Mouse (Mus musculus) cerebellum, adult 11-12 months (tissue): Measurements from ENCODE around the gene Gzmn.
"Not testable (repeated sequence)": the region's sequence is repeated elsewhere in the genome, so short reads cannot be mapped to it uniquely, and the experiment has no call there.

Source experiments
- DNase-seq: peaks from one replicate; pipeline ENCODE4 v3.0.0; 2022

Gene Gzmn

GRCm38 (mm10) chr14:56174499-56174898 lies at the start of gene Gzmn:
Gene Gzmn, minus strand, starts transcription at chr14:56174599.
- no peak for DNase-seq

GRCm38 (mm10) chr14:56211317-56211716 lies 36.9 kb upstream of the Gzmn start, which contains the start of gene Gzmf:
Gene Gzmf, minus strand, starts transcription at chr14:56211417.
- DNase-seq = no peak

DNA sequence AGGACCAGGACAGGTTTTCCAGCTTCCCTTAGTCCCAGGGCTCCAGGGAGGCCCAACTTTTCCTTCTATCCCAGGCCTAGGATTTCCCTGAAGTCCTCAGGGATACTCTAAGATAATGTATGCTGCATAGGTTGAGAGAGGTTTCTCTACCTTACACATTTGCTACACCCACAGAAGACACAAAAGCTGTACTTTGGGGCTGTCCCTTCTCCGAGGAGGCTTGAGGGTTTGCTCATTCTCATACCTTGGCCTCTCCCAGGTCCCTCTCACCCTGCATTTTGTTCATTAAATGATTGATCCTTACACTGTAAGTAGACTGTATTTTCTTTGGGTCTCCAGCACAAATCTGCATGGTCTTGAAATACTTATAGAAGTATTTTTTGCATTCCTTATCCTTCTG lies 31.2 kb upstream of the Gzmn start:
- DNase-seq = no peak

DNA sequence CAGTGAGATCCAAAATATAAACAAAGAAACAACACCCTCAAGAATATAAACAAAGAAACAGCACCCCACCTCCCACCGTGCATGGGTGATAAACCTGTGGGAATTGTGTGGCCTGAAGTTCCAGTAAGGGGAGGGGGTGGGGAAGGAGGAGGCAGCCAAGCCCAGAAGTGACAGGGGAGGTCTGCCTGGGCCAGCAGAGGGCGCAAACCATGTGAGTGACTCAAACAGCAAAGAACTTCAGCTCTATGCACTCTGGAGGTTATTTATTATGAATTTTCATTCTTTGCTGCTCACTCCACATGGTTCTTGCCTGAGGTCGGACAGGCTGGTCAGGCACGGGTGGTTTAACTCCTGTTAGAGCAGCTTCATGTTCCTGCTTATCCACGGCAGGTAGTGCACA lies 30.6 kb upstream of the Gzmn start:
- DNase-seq = not testable (repeated sequence)

- peak; percentile 18 for DNase-seq
Measured at GRCm38 (mm10) chr14:56203975-56204374, 29.6 kb upstream of the Gzmn start.

GRCm38 (mm10) chr14:56186946-56187345 lies 12.5 kb upstream of the Gzmn start:
- DNase-seq = no peak

- no peak for DNase-seq
Measured at GRCm38 (mm10) chr14:56186521-56186920, 12.1 kb upstream of the Gzmn start.

DNA sequence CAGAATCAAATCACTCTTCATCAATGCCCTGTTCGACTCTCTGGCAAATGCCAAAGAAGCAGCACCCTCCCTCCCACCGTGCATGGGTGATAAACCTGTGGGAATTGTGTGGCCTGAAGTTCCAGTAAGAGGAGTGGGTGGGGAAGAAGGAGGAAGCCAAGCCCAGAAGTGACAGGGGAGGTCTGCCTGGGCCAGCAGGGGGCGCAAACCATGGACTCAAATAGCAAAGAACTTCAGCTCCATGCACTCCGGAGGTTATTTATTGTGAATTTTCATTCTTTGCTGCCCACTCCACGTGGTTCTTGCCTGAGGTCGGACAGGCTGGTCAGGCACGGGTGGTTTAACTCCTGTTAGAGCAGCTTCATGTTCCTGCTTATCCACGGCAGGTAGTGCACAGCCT lies 3.3 kb upstream of the Gzmn start:
- not testable (repeated sequence) for DNase-seq

GRCm38 (mm10) chr14:56173396-56173795 lies 1.0 kb downstream of the Gzmn start:
- DNase-seq = peak; percentile 51

- DNase-seq = no peak
Measured at GRCm38 (mm10) chr14:56172744-56173143, 1.7 kb downstream of the Gzmn start.

DNA sequence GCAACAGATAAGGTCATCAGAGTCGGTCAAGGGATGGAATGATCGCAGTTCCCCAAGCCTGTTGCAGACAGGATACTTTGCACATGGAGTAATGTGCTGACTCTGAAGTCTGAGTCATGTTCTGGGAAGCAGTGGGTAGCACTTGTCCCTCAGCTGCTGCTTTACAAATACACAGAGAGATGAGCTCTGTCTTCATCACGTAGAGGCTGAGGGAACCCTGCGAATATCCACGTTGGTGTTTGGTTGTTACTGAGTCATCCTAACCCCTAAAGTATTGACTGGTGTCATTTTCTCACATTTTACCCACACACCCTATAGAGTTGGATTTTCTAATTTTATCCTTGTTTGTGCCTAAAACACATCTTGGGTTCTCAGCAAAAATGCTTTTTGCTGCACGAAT lies 6.4 kb downstream of the Gzmn start:
- DNase-seq = no peak

DNA sequence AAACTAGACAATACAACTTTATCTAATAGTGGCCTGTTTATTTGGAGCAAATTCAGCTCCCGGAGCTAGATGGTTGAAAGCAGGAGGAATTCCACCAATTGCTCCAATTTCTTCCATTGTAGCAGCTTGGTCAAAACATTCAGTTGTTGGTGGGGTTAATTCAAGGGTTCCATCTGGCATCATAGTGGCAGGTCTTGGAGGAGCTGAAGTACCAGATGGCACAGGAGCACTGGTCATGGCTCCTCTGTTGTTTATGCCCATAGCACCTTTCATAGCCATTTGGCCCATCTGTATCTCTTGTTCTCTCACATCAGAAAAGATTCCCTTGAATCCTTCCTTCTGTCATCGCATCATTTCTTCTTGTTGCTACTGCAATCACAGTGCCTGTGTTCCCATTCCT lies 12.3 kb downstream of the Gzmn start:
- DNase-seq = peak; percentile 77

- not testable (repeated sequence) for DNase-seq
Measured at GRCm38 (mm10) chr14:56159479-56159878, 14.9 kb downstream of the Gzmn start, which contains the start of gene Gzmg. Gene Gzmg, minus strand, starts transcription at chr14:56159579.

DNA sequence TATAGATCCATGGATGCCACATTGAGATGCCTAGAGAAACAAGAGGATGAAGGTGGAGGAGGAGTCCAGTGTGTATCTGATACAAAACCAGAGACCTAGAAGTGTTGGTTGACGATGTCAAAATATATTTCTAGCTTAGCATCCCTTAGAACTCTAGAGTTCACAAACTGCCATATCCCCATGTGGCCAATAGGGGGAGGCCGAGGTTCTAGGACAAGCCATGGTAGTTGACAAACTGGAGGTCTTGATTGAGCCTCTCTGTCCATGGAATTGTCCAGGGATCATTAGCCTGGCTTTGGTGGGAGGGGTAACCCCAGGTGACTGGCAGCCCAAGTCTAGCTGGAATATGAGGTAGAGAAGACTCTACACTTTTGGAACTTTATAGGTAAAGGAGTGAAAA lies 19.1 kb downstream of the Gzmn start:
- no peak for DNase-seq

DNA sequence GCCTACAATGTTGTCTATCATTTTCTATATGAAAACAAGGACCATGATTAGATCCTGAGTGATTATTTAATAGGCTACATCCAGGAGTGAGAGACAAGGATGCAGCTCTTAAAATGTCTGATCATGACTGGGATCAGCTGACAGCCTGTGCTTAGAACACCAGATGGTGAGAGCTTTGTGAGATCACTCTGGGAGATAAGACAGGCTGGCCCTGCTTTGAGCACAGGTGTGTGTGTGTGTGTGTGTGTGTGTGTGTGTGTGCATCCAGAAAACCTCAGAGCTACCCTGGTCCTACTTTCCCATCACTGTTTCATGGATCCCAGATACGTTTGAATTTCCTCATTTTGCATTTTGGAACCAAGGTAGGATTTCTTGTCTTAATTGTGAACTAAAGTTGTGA lies 40.7 kb downstream of the Gzmn start:
- peak; percentile 9 for DNase-seq

DNA sequence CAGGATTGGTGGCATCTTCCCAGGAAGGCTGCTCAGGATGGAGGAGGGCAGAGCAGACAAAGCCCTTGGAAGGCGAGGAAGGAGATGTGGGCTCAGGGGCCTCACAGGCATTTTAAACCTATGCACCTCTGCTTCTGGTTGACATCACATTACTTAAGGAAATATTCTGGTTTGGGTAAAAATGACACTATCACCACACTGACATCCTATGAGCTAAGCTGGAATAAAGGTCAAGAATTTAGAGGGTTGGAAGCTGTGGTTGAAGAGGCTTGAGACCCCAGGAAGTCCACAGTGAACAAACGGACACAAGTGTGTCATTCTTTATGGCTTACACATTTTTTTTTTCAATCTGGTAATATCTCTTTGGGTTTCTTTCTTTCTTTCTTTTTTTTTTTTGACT lies 41.9 kb downstream of the Gzmn start, which contains the start of gene Gzmd:
Gzmd (minus strand) TSS at position 101 of the 400 bp plus-strand sequence.
- not testable (repeated sequence) for DNase-seq

GRCm38 (mm10) chr14:56128341-56128740 lies 46.1 kb downstream of the Gzmn start:
- DNase-seq = no peak

DNA sequence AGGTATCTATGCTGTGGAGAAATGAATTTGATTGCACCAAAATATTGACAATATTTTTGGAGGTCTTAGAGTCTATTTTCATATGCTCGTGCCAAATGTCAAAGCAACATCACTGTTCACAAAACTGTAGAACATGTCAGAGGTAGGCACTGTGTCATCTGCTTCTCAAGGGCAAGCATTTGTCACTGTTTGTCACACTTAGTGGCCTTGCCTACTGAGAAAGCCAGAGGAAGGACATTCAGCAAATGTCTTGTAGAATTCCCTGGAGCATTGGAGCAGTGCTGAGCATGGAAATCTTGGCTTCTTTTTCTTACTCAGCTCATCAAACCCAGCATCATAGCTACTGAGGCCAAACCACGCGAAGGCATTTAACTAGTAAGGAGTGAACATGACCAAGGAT lies 50.9 kb downstream of the Gzmn start:
- no peak for DNase-seq

GRCm38 (mm10) chr14:56120525-56120924 lies 53.9 kb downstream of the Gzmn start, which contains the start of gene Gzme:
Gene Gzme, minus strand, starts transcription at chr14:56120625.
- DNase-seq = no peak
